26 mouse cellular contexts compared by ENCODE assay signal in genomic region chr5:89337966-89338657, GRCm38 (mm10).
DNase-seq lines count a peak whose midpoint lies in the region; ATAC-seq and TF ChIP-seq lines count a peak whose summit lies in the region.
"Had no signal": no experiment of that assay in that cellular context is flagged by ENCODE, and none has a peak within 500 bp of the region (broad histone marks: within the 10 kb centered on the region; RNA-seq: fewer than 3 reads in every experiment).

No protein-coding gene starts in this region.

- H3K9me3 ChIP-seq in kidney, postnatal 0 days (replicated peaks; ENCODE audit: low read length) = no peaks in the 10 kb centered on the region
- H3K9me3 ChIP-seq in lung, embryonic 15.5 days = no peaks in the 10 kb centered on the region
- H3K9me3 ChIP-seq in hindbrain, embryonic 10.5 days = no peaks in the 10 kb centered on the region
- H3K9me3 ChIP-seq: forebrain, embryonic 13.5 days; heart, embryonic 13.5 days; limb, embryonic 13.5 days had no signal

- H3K4me3 ChIP-seq in lung, adult 2 months (replicated peaks; ENCODE audit: extremely low read depth, low read depth, low read length) = no peak overlapping the region
- H3K4me3 ChIP-seq in kidney, postnatal 0 days (replicated peaks; ENCODE audit: low read depth, low read length) = no peak overlapping the region
- no peak overlapping the region for H3K4me3 ChIP-seq in lung, embryonic 15.5 days
- no peak overlapping the region for H3K4me3 ChIP-seq in hindbrain, embryonic 10.5 days
- H3K4me3 ChIP-seq: forebrain, embryonic 13.5 days; heart, embryonic 13.5 days; limb, embryonic 13.5 days had no signal

- H3K4me1 ChIP-seq in lung, adult 2 months (ENCODE audit: control insufficient read depth, insufficient read depth, low read length) = no peaks in the 10 kb centered on the region
- H3K4me1 ChIP-seq in kidney, postnatal 0 days (replicated peaks; ENCODE audit: insufficient read depth, low read length) = no peaks in the 10 kb centered on the region
- H3K4me1 ChIP-seq in lung, embryonic 15.5 days = no peaks in the 10 kb centered on the region
- H3K4me1 ChIP-seq in hindbrain, embryonic 10.5 days (replicated peaks) = no peaks in the 10 kb centered on the region
- H3K4me1 ChIP-seq: forebrain, embryonic 13.5 days; heart, embryonic 13.5 days; limb, embryonic 13.5 days had no signal

- no peak for TF ChIP-seq CTCF in lung, adult 2 months (IDR thresholded peaks at IDR 0.05; ENCODE audit: insufficient read depth, low read length)
- no peak for TF ChIP-seq CTCF in kidney, postnatal 0 days (IDR thresholded peaks at IDR 0.05; ENCODE audit: low read depth)

- TF ChIP-seq POLR2A in lung, adult 2 months (IDR thresholded peaks at IDR 0.05; ENCODE audit: borderline replicate concordance, extremely low read depth, low read depth, low read length) = no peak

- 53% methylated on average over 7 of the region's 7 CpGs for WGBS in lung, adult 2 months
- 56% methylated on average over 7 of the region's 7 CpGs for WGBS in kidney, postnatal 0 days
- WGBS in lung, embryonic 15.5 days = 45% methylated on average over 7 of the region's 7 CpGs
- 80% methylated on average over 7 of the region's 7 CpGs for WGBS in hindbrain, embryonic 10.5 days

- ATAC-seq in kidney, postnatal 0 days (replicated peaks; ENCODE audit: low FRiP score, low read depth) = no peak; the same call in 1 of the 2 replicates
- peak; percentile 72; the same call in 1 of the 2 replicates for ATAC-seq in lung, embryonic 15.5 days (ENCODE audit: borderline replicate concordance, extremely low read depth, low FRiP score, low TSS enrichment)
- ATAC-seq: activated CD4-positive, CD25-positive, alpha-beta regulatory T cell, adult 4 months; forebrain, embryonic 13.5 days; hindbrain, embryonic 16.5 days; midbrain, embryonic 16.5 days had no signal

- H3K36me3 ChIP-seq in kidney, postnatal 0 days (ENCODE audit: insufficient read depth, low read length) = no peaks in the 10 kb centered on the region
- no peaks in the 10 kb centered on the region for H3K36me3 ChIP-seq in lung, embryonic 15.5 days
- H3K36me3 ChIP-seq in hindbrain, embryonic 10.5 days = no peaks in the 10 kb centered on the region
- H3K36me3 ChIP-seq: heart, embryonic 13.5 days; limb, embryonic 13.5 days had no signal

- peak; percentile 10 for DNase-seq in lung, adult 2 months
- DNase-seq in lung, postnatal 10 days = no peak
- DNase-seq in kidney, postnatal 0 days (ENCODE audit: low spot score) = no peak
- peak; percentile 5 to 20 for DNase-seq in lung, postnatal 4 days
- no peak for DNase-seq in hindbrain, embryonic 10.5 days (ENCODE audit: low spot score)
- no peak for DNase-seq in heart, postnatal 36 days
- DNase-seq in yolk sac, embryonic 10.5 days (ENCODE audit: low spot score) = no peak
- DNase-seq: adrenal gland, adult 2 months; adrenal gland, postnatal 36 days; cerebellum, adult 2 months; cerebellum, postnatal 25 days; gastrocnemius, postnatal 10 days; heart, postnatal 10 days; layer of hippocampus, postnatal 36 days; right cerebral cortex, adult 18-20 months; spleen, adult 18-20 months; thymus, postnatal 36 days had no signal

- H3K27me3 ChIP-seq in kidney, postnatal 0 days (ENCODE audit: insufficient read depth, low read length) = no peaks in the 10 kb centered on the region
- no peaks in the 10 kb centered on the region for H3K27me3 ChIP-seq in lung, embryonic 15.5 days
- H3K27me3 ChIP-seq in hindbrain, embryonic 10.5 days (ENCODE audit: insufficient read depth, poor library complexity, severe bottlenecking) = no peaks in the 10 kb centered on the region
- H3K27me3 ChIP-seq: forebrain, embryonic 13.5 days; heart, embryonic 13.5 days; limb, embryonic 13.5 days had no signal

- H3K27ac ChIP-seq in kidney, postnatal 0 days = 0 out of 2 replicates have a peak overlapping the region, but pooled peaks have one; percentile 6
- peak overlapping the region; percentile 84 for H3K27ac ChIP-seq in lung, embryonic 15.5 days
- no peak overlapping the region for H3K27ac ChIP-seq in hindbrain, embryonic 10.5 days
- H3K27ac ChIP-seq: forebrain, embryonic 13.5 days; heart, embryonic 13.5 days; limb, embryonic 13.5 days had no signal

- H3K4me2 ChIP-seq in kidney, postnatal 0 days (ENCODE audit: low read length) = no peak overlapping the region
- H3K4me2 ChIP-seq in lung, embryonic 15.5 days = no peak overlapping the region
- H3K4me2 ChIP-seq: forebrain, embryonic 13.5 days; heart, embryonic 13.5 days; limb, embryonic 13.5 days; liver, embryonic 11.5 days; midbrain, embryonic 11.5 days had no signal

- no peak overlapping the region for H3K9ac ChIP-seq in kidney, postnatal 0 days (ENCODE audit: low read depth, low read length)
- no peak overlapping the region for H3K9ac ChIP-seq in lung, embryonic 15.5 days
- H3K9ac ChIP-seq: forebrain, embryonic 13.5 days; heart, embryonic 13.5 days; limb, embryonic 13.5 days had no signal

- intact Hi-C loops in heart, postnatal 36 days (cut with DNase I) = no loop called here

Comparison
In these comparisons a context has a peak if more than half of its experiments do, and no peak if none do; other contexts are left out.
1. DNase-seq: peak in lung, adult 2 months (single experiment) and lung, postnatal 4 days (2 of 2); none in lung, postnatal 10 days (single experiment), kidney, postnatal 0 days (single experiment), hindbrain, embryonic 10.5 days (single experiment), heart, postnatal 36 days (0 of 2) and yolk sac, embryonic 10.5 days (single experiment).